In the genomic region with DNA sequence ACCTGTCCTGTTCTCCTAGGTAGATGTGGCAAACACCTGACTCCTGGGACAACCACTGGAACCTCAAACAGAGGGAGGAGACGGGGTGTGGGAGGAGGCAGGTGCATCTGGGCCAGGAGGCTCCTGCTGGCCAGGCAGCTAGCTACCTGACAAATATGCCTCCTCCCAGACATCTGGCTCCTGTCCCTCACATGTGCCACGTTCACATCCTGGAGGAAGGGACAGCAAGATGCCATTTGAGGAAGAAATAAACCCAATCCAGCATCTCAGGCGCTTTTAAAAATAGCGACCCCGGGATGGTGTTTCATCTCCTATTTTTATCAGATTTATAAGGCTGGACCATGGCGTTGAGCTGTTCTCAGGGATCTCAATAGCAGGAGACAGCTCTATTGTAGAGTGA, we compare ENCODE assay signal across 8 mouse cellular contexts. TPM values are rescaled to one million over a fixed set of nuclear protein-coding genes. Genes with fewer than 3 reads are reported as not detected.
DNase-seq lines count a peak whose midpoint lies in the region; ATAC-seq and TF ChIP-seq lines count a peak whose summit lies in the region.

Gene St3gal4, minus strand, starts transcription at position 101 of the 400 bp plus-strand sequence.

- no peak for TF ChIP-seq POLR2A in cerebellum, adult 2 months (IDR thresholded peaks at IDR 0.05; ENCODE audit: borderline replicate concordance, insufficient read depth, low read length)

- H3K4me2 ChIP-seq in forebrain, embryonic 12.5 days, result no peak within 1 kb of the TSS
- H3K4me2 ChIP-seq in intestine, embryonic 14.5 days (ENCODE audit: low read length), result no peak within 1 kb of the TSS

- no peak for TF ChIP-seq CTCF in cerebellum, adult 2 months (IDR thresholded peaks at IDR 0.05; ENCODE audit: borderline replicate concordance, insufficient read depth, low read depth, low read length)

- H3K9me3 ChIP-seq in forebrain, embryonic 12.5 days, result no peaks in the 10 kb centered on the region
- H3K9me3 ChIP-seq in intestine, embryonic 14.5 days (ENCODE audit: control insufficient read depth, low read length), result no peaks in the 10 kb centered on the region

- 63% methylated on average over 6 of the region's 6 CpGs for WGBS in cerebellum, adult 2 months
- WGBS in forebrain, embryonic 12.5 days, result 86% methylated on average over 6 of the region's 6 CpGs
- WGBS in intestine, embryonic 14.5 days, result 80% methylated on average over 6 of the region's 6 CpGs

- H3K4me1 ChIP-seq in cerebellum, adult 2 months (ENCODE audit: control insufficient read depth, insufficient read depth, low read length), result no peaks in the 10 kb centered on the region; the same call in 1 of the 2 replicates
- H3K4me1 ChIP-seq in forebrain, embryonic 12.5 days, result peaks cover 22% of the 10 kb centered on the region
- H3K4me1 ChIP-seq in intestine, embryonic 14.5 days (replicated peaks; ENCODE audit: control insufficient read depth, insufficient read depth, low read length), result peaks cover 9% of the 10 kb centered on the region

- H3K27me3 ChIP-seq in cerebellum, adult 2 months (ENCODE audit: control insufficient read depth, insufficient read depth, low read length), result no peaks in the 10 kb centered on the region
- no peaks in the 10 kb centered on the region for H3K27me3 ChIP-seq in forebrain, embryonic 12.5 days
- no peaks in the 10 kb centered on the region for H3K27me3 ChIP-seq in intestine, embryonic 14.5 days (replicated peaks; ENCODE audit: control insufficient read depth, insufficient read depth, low read length)

- no peak within 1 kb of the TSS for H3K27ac ChIP-seq in cerebellum, adult 2 months (ENCODE audit: insufficient read depth, low read length)
- no peak within 1 kb of the TSS for H3K27ac ChIP-seq in forebrain, embryonic 12.5 days
- H3K27ac ChIP-seq in intestine, embryonic 14.5 days (ENCODE audit: low read depth), result no peak within 1 kb of the TSS

- no peak within 1 kb of the TSS for H3K9ac ChIP-seq in forebrain, embryonic 12.5 days
- no peak within 1 kb of the TSS for H3K9ac ChIP-seq in intestine, embryonic 14.5 days (ENCODE audit: low read length)

- peaks cover 4% of the 10 kb centered on the region for H3K36me3 ChIP-seq in forebrain, embryonic 12.5 days (replicated peaks)
- peaks cover 14% of the 10 kb centered on the region for H3K36me3 ChIP-seq in intestine, embryonic 14.5 days (ENCODE audit: control insufficient read depth, insufficient read depth, low read length)

- H3K4me3 ChIP-seq in cerebellum, adult 2 months (replicated peaks; ENCODE audit: insufficient read depth, low read depth, low read length), result no peak within 1 kb of the TSS
- no peak within 1 kb of the TSS for H3K4me3 ChIP-seq in forebrain, embryonic 12.5 days (replicated peaks)
- H3K4me3 ChIP-seq in intestine, embryonic 14.5 days (ENCODE audit: low read depth, low read length), result no peak within 1 kb of the TSS

- no peak for DNase-seq in cerebellum, adult 2 months
- no peak for DNase-seq in cerebellum, adult 11-12 months
- no peak for DNase-seq in intestine, embryonic 14.5 days (ENCODE audit: low spot score)
- no peak for DNase-seq in thymus, postnatal 4 days
- no peak for DNase-seq in urinary bladder, postnatal 10 days (ENCODE audit: low spot score)

- no peak for ATAC-seq in CD4-positive, CD25-positive, alpha-beta regulatory T cell, adult 4 months
- no peak for ATAC-seq in forebrain, embryonic 12.5 days (ENCODE audit: low FRiP score)
- ATAC-seq in intestine, embryonic 14.5 days (replicated peaks; ENCODE audit: low FRiP score, low TSS enrichment, low read depth), result no peak
- ATAC-seq in megakaryocyte, adult 5-6 weeks (ENCODE audit: poor library complexity, severe bottlenecking), result no peak

RNA-seq across cellular contexts. Expression of gene St3gal4, which starts in this region (rescaled TPM):
- 12.7 and 14.5 TPM in 2 replicates for polyA plus RNA-seq in cerebellum, adult 2 months (2012; rRNA removed)
- 10 to 100 TPM; 16.8 to 22.5 TPM for polyA plus RNA-seq in CD4-positive, CD25-positive, alpha-beta regulatory T cell, adult 4 months (2017; shearing (Covaris generic))
- 9.9 and 12.1 TPM in 2 replicates for polyA plus RNA-seq in forebrain, embryonic 12.5 days (2016; fragmentation: Nextera tagmentation; extraction: Ambion mirVana)
- 28.9 and 34.1 TPM in 2 replicates for polyA plus RNA-seq in intestine, embryonic 14.5 days (2014; fragmentation: Nextera tagmentation; extraction: Ambion mirVana)
- total RNA-seq in megakaryocyte, adult 5-6 weeks (2015), result 53.1 and 53.4 TPM in 2 replicates
- total RNA-seq in megakaryocyte, adult 5-6 weeks (2017), result 49.6 and 57.4 TPM in 2 replicates
